Mouse (Mus musculus) stomach, embryonic 16.5 days (tissue): ENCODE results near the gene Iqck. TPM values are rescaled to one million over a fixed set of nuclear protein-coding genes. Genes with fewer than 3 reads are reported as not detected.

Source experiments
- ATAC-seq: fragments of 200-750 bp; cut with Nextera tagmentation; 2 replicates; pipeline ENCODE4 v1.8.0; 2017; ENCODE audit warnings: moderate number of reproducible peaks, moderate TSS enrichment; ENCODE audit not compliant: insufficient read depth, low FRiP score
- H3K27ac ChIP-seq: fragments of 300-500 bp; sonication (generic); 2 replicates; pipeline ENCODE4 v1.5.1; 2014; ENCODE audit warnings: low read length
- H3K27me3 ChIP-seq: fragments of 300-500 bp; sonication (generic); 2 replicates; pipeline ENCODE4 v1.6.1; 2014; ENCODE audit warnings: low read length, control low read depth, mixed read lengths; ENCODE audit not compliant: control insufficient read depth, insufficient read depth
- H3K36me3 ChIP-seq: fragments of 300-500 bp; sonication (generic); 2 replicates; pipeline ENCODE4 v1.6.1; 2014; ENCODE audit warnings: low read length; ENCODE audit not compliant: control insufficient read depth, insufficient read depth
- H3K4me1 ChIP-seq: fragments of 300-500 bp; sonication (generic); 2 replicates; pipeline ENCODE4 v1.6.1; 2014; ENCODE audit warnings: low read length, control low read depth, mixed read lengths; ENCODE audit not compliant: control insufficient read depth, insufficient read depth
- H3K4me2 ChIP-seq: fragments of 300-500 bp; sonication (generic); 2 replicates; pipeline ENCODE4 v1.6.1; 2014; ENCODE audit warnings: low read depth, low read length, mixed read lengths
- H3K4me3 ChIP-seq: fragments of 300-500 bp; sonication (generic); replicated peaks from 2 replicates; pipeline ENCODE4 v1.5.1; 2014; ENCODE audit warnings: mild to moderate bottlenecking, low read length
- H3K9ac ChIP-seq: fragments of 300-500 bp; sonication (generic); 2 replicates; pipeline ENCODE4 v1.6.1; 2014; ENCODE audit warnings: low read length
- H3K9me3 ChIP-seq: fragments of 300-500 bp; sonication (generic); replicated peaks from 2 replicates; pipeline ENCODE4 v1.6.1; 2016; ENCODE audit warnings: low read length, control low read depth; ENCODE audit not compliant: control insufficient read depth
- WGBS: fragments of 180-500 bp; shearing (Covaris S2); extraction: QIAGEN DNeasy Blood & Tissue Kit; methylation state at CpG from one replicate; pipeline ENCODE4 v1.1.7; 2014; 5-methylcytosine and 5-hydroxymethylcytosine counted together
- polyA plus RNA-seq: library from polyadenylated mRNA; unstranded; fragments of >200 nt; fragmentation: Nextera tagmentation; extraction: Ambion mirVana; gene quantifications from 2 replicates; pipeline ENCODE4 v1.2.1, GENCODE M21; 2015

The Iqck gene
- polyA plus RNA-seq, 1 experiment from 2014 or later = 2.0 TPM

- peaks cover 9% of the 10 kb centered on the region; the same call in 1 of the 2 replicates for H3K4me1 ChIP-seq
- peak; percentile 89 for ATAC-seq
- no peaks in the 10 kb centered on the region for H3K9me3 ChIP-seq
- no peaks in the 10 kb centered on the region for H3K36me3 ChIP-seq
- 22% methylated on average over 16 of the region's 16 CpGs for WGBS
- H3K9ac ChIP-seq = peak overlapping the region; percentile 4; the same call in 1 of the 2 replicates
- H3K27ac ChIP-seq = peak overlapping the region; percentile 73
- no peak overlapping the region for H3K4me3 ChIP-seq
- H3K27me3 ChIP-seq = no peaks in the 10 kb centered on the region
- H3K4me2 ChIP-seq = 0 out of 2 replicates have a peak overlapping the region, but pooled peaks have one; percentile 16
Measured at GRCm38 (mm10) chr7:118929601-118930311, 74.2 kb downstream of the Iqck start.

GRCm38 (mm10) chr7:118931502-118932395 is 76.2 kb downstream of the Iqck start:
- Histone ChIP-seq H3K9ac (no peak overlapping the region), H3K36me3 (no peaks in the 10 kb centered on the region), H3K4me1 (peaks cover 9% of the 10 kb centered on the region; the same call in 1 of the 2 replicates), H3K4me3 (no peak overlapping the region), H3K4me2 (no peak overlapping the region), H3K27ac (no peak overlapping the region), H3K27me3 (no peaks in the 10 kb centered on the region), H3K9me3 (no peaks in the 10 kb centered on the region)
- ATAC-seq = no peak
- 81% methylated on average over 17 of the region's 17 CpGs for WGBS

GRCm38 (mm10) chr7:118935306-118935705 is 79.8 kb downstream of the Iqck start:
- peak; percentile 71; the same call in 1 of the 2 replicates for ATAC-seq
- Histone ChIP-seq H3K27ac (no peak overlapping the region), H3K4me2 (no peak overlapping the region), H3K4me3 (no peak overlapping the region), H3K36me3 (no peaks in the 10 kb centered on the region), H3K4me1 (peaks cover under 1% of the 10 kb centered on the region; the same call in 1 of the 2 replicates), H3K9me3 (no peaks in the 10 kb centered on the region), H3K9ac (no peak overlapping the region), H3K27me3 (no peaks in the 10 kb centered on the region)
- 32% methylated on average over 2 of the region's 2 CpGs for WGBS

- H3K4me1 ChIP-seq = no peaks in the 10 kb centered on the region
- no peaks in the 10 kb centered on the region for H3K27me3 ChIP-seq
- H3K9me3 ChIP-seq = no peaks in the 10 kb centered on the region
- H3K4me3 ChIP-seq = no peak overlapping the region
- H3K4me2 ChIP-seq = no peak overlapping the region
- no peak for ATAC-seq
- H3K36me3 ChIP-seq = no peaks in the 10 kb centered on the region
- H3K9ac ChIP-seq = no peak overlapping the region
- 42% methylated on average over 4 of the region's 4 CpGs for WGBS
- no peak overlapping the region for H3K27ac ChIP-seq
Measured at GRCm38 (mm10) chr7:118936844-118937243, 81.3 kb downstream of the Iqck start.

- Histone ChIP-seq H3K9me3 (no peaks in the 10 kb centered on the region), H3K9ac (no peak overlapping the region), H3K4me2 (no peak overlapping the region), H3K4me3 (no peak overlapping the region), H3K27ac (no peak overlapping the region), H3K4me1 (0 out of 2 replicates have a peak, but pooled peaks cover 2% of the 10 kb centered on the region), H3K27me3 (no peaks in the 10 kb centered on the region), H3K36me3 (no peaks in the 10 kb centered on the region)
- 58% methylated on average over 11 of the region's 11 CpGs for WGBS
- ATAC-seq = no peak
Measured at GRCm38 (mm10) chr7:118937469-118938387, 82.2 kb downstream of the Iqck start.

- no peak overlapping the region for H3K27ac ChIP-seq
- H3K4me1 ChIP-seq = 0 out of 2 replicates have a peak, but pooled peaks cover 2% of the 10 kb centered on the region
- no peak for ATAC-seq
- H3K36me3 ChIP-seq = no peaks in the 10 kb centered on the region
- H3K9ac ChIP-seq = no peak overlapping the region
- 52% methylated on average over 3 of the region's 3 CpGs for WGBS
- no peak overlapping the region for H3K4me2 ChIP-seq
- no peaks in the 10 kb centered on the region for H3K27me3 ChIP-seq
- no peak overlapping the region for H3K4me3 ChIP-seq
- H3K9me3 ChIP-seq = no peaks in the 10 kb centered on the region
Measured at GRCm38 (mm10) chr7:118942297-118942696, 86.7 kb downstream of the Iqck start.

GRCm38 (mm10) chr7:118943170-118943569 is 87.6 kb downstream of the Iqck start:
- H3K4me1 ChIP-seq = 0 out of 2 replicates have a peak, but pooled peaks cover 2% of the 10 kb centered on the region
- no peak overlapping the region for H3K9ac ChIP-seq
- no peak overlapping the region for H3K27ac ChIP-seq
- 21% methylated on average over 7 of the region's 7 CpGs for WGBS
- no peaks in the 10 kb centered on the region for H3K9me3 ChIP-seq
- H3K4me3 ChIP-seq = no peak overlapping the region
- no peaks in the 10 kb centered on the region for H3K27me3 ChIP-seq
- peak; percentile 69 for ATAC-seq
- no peak overlapping the region for H3K4me2 ChIP-seq
- no peaks in the 10 kb centered on the region for H3K36me3 ChIP-seq

- H3K9ac ChIP-seq = no peak overlapping the region
- H3K4me3 ChIP-seq = no peak overlapping the region
- no peak overlapping the region for H3K4me2 ChIP-seq
- no peaks in the 10 kb centered on the region for H3K36me3 ChIP-seq
- 25% methylated on average over 2 of the region's 2 CpGs for WGBS
- no peak for ATAC-seq
- H3K27ac ChIP-seq = no peak overlapping the region
- H3K4me1 ChIP-seq = peaks cover 2% of the 10 kb centered on the region; the same call in 1 of the 2 replicates
- H3K27me3 ChIP-seq = no peaks in the 10 kb centered on the region
- H3K9me3 ChIP-seq = no peaks in the 10 kb centered on the region
Measured at GRCm38 (mm10) chr7:118944884-118945283, 89.3 kb downstream of the Iqck start.
